Mouse (Mus musculus) heart, embryonic 16.5 days (tissue): ENCODE measurements around the gene Ncf4. TPM values are rescaled to one million over a fixed set of nuclear protein-coding genes. Genes with fewer than 3 reads are reported as not detected.

Experiments used
- ATAC-seq: fragments of 200-750 bp; cut with Nextera tagmentation; replicated peaks from 2 replicates; pipeline ENCODE4 v1.8.0; 2017; ENCODE audit warnings: moderate number of reproducible peaks; ENCODE audit not compliant: insufficient read depth, low FRiP score; ENCODE audit errors: extremely low read depth
- H3K27ac ChIP-seq: fragments of 300-500 bp; sonication (generic); 2 replicates; pipeline ENCODE4 v1.5.1; 2014; ENCODE audit warnings: mild to moderate bottlenecking, low read length, control low read depth, moderate library complexity
- H3K27me3 ChIP-seq: fragments of 300-500 bp; sonication (generic); 2 replicates; pipeline ENCODE4 v1.6.1; 2014; ENCODE audit warnings: low read length, mixed read lengths; ENCODE audit not compliant: control insufficient read depth, insufficient read depth
- H3K36me3 ChIP-seq: fragments of 300-500 bp; sonication (generic); 2 replicates; pipeline ENCODE4 v1.6.1; 2014; ENCODE audit not compliant: control insufficient read depth, insufficient read depth
- H3K4me1 ChIP-seq: fragments of 300-500 bp; sonication (generic); 2 replicates; pipeline ENCODE4 v1.6.1; 2014; ENCODE audit warnings: low read length, mixed read lengths; ENCODE audit not compliant: control insufficient read depth, insufficient read depth
- H3K4me2 ChIP-seq: fragments of 300-500 bp; sonication (generic); 2 replicates; pipeline ENCODE4 v1.6.1; 2014; ENCODE audit warnings: low read depth, mild to moderate bottlenecking, control low read depth, low read length
- H3K4me3 ChIP-seq: fragments of 300-500 bp; sonication (generic); 2 replicates; pipeline ENCODE4 v1.5.1; 2014; ENCODE audit warnings: mild to moderate bottlenecking, control low read depth, low read length
- H3K9ac ChIP-seq: fragments of 300-500 bp; sonication (generic); 2 replicates; pipeline ENCODE4 v1.6.1; 2014; ENCODE audit warnings: low read length, control low read depth
- H3K9me3 ChIP-seq: fragments of 300-500 bp; sonication (generic); replicated peaks from 2 replicates; pipeline ENCODE4 v1.6.1; 2016; ENCODE audit warnings: low read length; ENCODE audit not compliant: control insufficient read depth
- WGBS: fragments of 180-500 bp; shearing (Covaris S2); extraction: QIAGEN DNeasy Blood & Tissue Kit; methylation state at CpG from one replicate; pipeline ENCODE4 v1.1.7; 2014; 5-methylcytosine and 5-hydroxymethylcytosine counted together
- polyA plus RNA-seq: library from polyadenylated mRNA; unstranded; fragments of >200 nt; fragmentation: Nextera tagmentation; extraction: Ambion mirVana; gene quantifications from 2 replicates; pipeline ENCODE4 v1.2.1, GENCODE M21; 2015

Ncf4 gene
- polyA plus RNA-seq: 4.9 and 5.3 TPM in 2 replicates

- Histone ChIP-seq H3K36me3 (no peaks in the 10 kb centered on the region), H3K27ac (peak within 1 kb of the TSS; percentile 49), H3K4me3 (no peak within 1 kb of the TSS), H3K27me3 (no peaks in the 10 kb centered on the region), H3K9me3 (no peaks in the 10 kb centered on the region), H3K4me2 (no peak within 1 kb of the TSS), H3K4me1 (peaks cover 14% of the 10 kb centered on the region), H3K9ac (no peak within 1 kb of the TSS)
- WGBS: 65% methylated on average over 7 of the region's 7 CpGs
- no peak for ATAC-seq
Measured at GRCm38 (mm10) chr15:78244695-78245492, at the start of gene Ncf4. Gene Ncf4 (plus strand): TSS chr15:78244801.

- Histone ChIP-seq H3K27me3 (peaks cover 21% of the 10 kb centered on the region), H3K9me3 (no peaks in the 10 kb centered on the region), H3K9ac (no peak overlapping the region), H3K4me2 (no peak overlapping the region), H3K36me3 (no peaks in the 10 kb centered on the region), H3K4me1 (peaks cover 2% of the 10 kb centered on the region; the same call in 1 of the 2 replicates), H3K4me3 (no peak overlapping the region), H3K27ac (no peak overlapping the region)
- WGBS: 40% methylated on average over 28 of the region's 28 CpGs
- ATAC-seq: no peak
Measured at GRCm38 (mm10) chr15:78195096-78195880, 49.3 kb upstream of the Ncf4 start.

GRCm38 (mm10) chr15:78204053-78204847 lies 40.4 kb upstream of the Ncf4 start:
- Histone ChIP-seq H3K9me3 (peaks cover 2% of the 10 kb centered on the region; the same call in 1 of the 2 replicates), H3K4me1 (peaks cover 10% of the 10 kb centered on the region; the same call in 1 of the 2 replicates), H3K36me3 (no peaks in the 10 kb centered on the region), H3K27ac (no peak overlapping the region), H3K9ac (no peak overlapping the region), H3K27me3 (peaks cover 66% of the 10 kb centered on the region), H3K4me3 (peak overlapping the region; percentile 33), H3K4me2 (peak overlapping the region; percentile 59)
- 1% methylated on average over 41 of the region's 41 CpGs for WGBS
- peak; percentile 84 for ATAC-seq

- H3K36me3 ChIP-seq: no peaks in the 10 kb centered on the region
- no peak overlapping the region for H3K27ac ChIP-seq
- H3K4me3 ChIP-seq: no peak overlapping the region
- ATAC-seq: no peak
- no peak overlapping the region for H3K4me2 ChIP-seq
- peaks cover 61% of the 10 kb centered on the region for H3K27me3 ChIP-seq
- 28% methylated on average over 3 of the region's 3 CpGs for WGBS
- H3K4me1 ChIP-seq: peaks cover 10% of the 10 kb centered on the region; the same call in 1 of the 2 replicates
- H3K9ac ChIP-seq: no peak overlapping the region
- peaks cover 9% of the 10 kb centered on the region for H3K9me3 ChIP-seq
Measured at GRCm38 (mm10) chr15:78205192-78205591, 39.4 kb upstream of the Ncf4 start.

GRCm38 (mm10) chr15:78206312-78206711 lies 38.3 kb upstream of the Ncf4 start, which contains the start of gene Pvalb:
Gene Pvalb (minus strand): TSS chr15:78206400.
- Histone ChIP-seq H3K27me3 (peaks cover 53% of the 10 kb centered on the region), H3K27ac (no peak within 1 kb of the TSS), H3K9me3 (peaks cover 9% of the 10 kb centered on the region), H3K9ac (no peak within 1 kb of the TSS), H3K4me1 (peaks cover 10% of the 10 kb centered on the region; the same call in 1 of the 2 replicates), H3K4me3 (no peak within 1 kb of the TSS), H3K4me2 (no peak within 1 kb of the TSS), H3K36me3 (no peaks in the 10 kb centered on the region)
- 77% methylated on average over 7 of the region's 7 CpGs for WGBS
- no peak for ATAC-seq

GRCm38 (mm10) chr15:78210203-78210602 lies 34.4 kb upstream of the Ncf4 start:
- Histone ChIP-seq H3K9me3 (peaks cover 9% of the 10 kb centered on the region), H3K36me3 (no peaks in the 10 kb centered on the region), H3K4me1 (no peaks in the 10 kb centered on the region), H3K27ac (no peak overlapping the region), H3K4me3 (no peak overlapping the region), H3K9ac (no peak overlapping the region), H3K27me3 (peaks cover 18% of the 10 kb centered on the region), H3K4me2 (no peak overlapping the region)
- WGBS: 80% methylated on average over 4 of the region's 4 CpGs
- no peak for ATAC-seq

GRCm38 (mm10) chr15:78211367-78211766 lies 33.2 kb upstream of the Ncf4 start:
- peaks cover 9% of the 10 kb centered on the region for H3K9me3 ChIP-seq

GRCm38 (mm10) chr15:78215269-78215668 lies 29.3 kb upstream of the Ncf4 start:
- Histone ChIP-seq H3K9me3 (no peaks in the 10 kb centered on the region), H3K27ac (no peak overlapping the region), H3K4me1 (no peaks in the 10 kb centered on the region), H3K4me2 (no peak overlapping the region), H3K27me3 (no peaks in the 10 kb centered on the region), H3K4me3 (no peak overlapping the region), H3K9ac (no peak overlapping the region), H3K36me3 (no peaks in the 10 kb centered on the region)
- no peak for ATAC-seq
- WGBS: 72% methylated on average over 9 of the region's 9 CpGs

More at GRCm38 (mm10) chr15:78211367-78211766, 33.2 kb upstream of the Ncf4 start:
- WGBS: 61% methylated on average over 8 of the region's 8 CpGs
- H3K27ac ChIP-seq: no peak overlapping the region
- no peak overlapping the region for H3K4me2 ChIP-seq
- no peaks in the 10 kb centered on the region for H3K4me1 ChIP-seq
- no peak overlapping the region for H3K4me3 ChIP-seq
- no peak for ATAC-seq
- no peak overlapping the region for H3K9ac ChIP-seq
- H3K27me3 ChIP-seq: peaks cover 6% of the 10 kb centered on the region; the same call in 1 of the 2 replicates
- H3K36me3 ChIP-seq: no peaks in the 10 kb centered on the region
